ENCODE assay signal across 13 mouse cellular contexts in the genomic region with DNA sequence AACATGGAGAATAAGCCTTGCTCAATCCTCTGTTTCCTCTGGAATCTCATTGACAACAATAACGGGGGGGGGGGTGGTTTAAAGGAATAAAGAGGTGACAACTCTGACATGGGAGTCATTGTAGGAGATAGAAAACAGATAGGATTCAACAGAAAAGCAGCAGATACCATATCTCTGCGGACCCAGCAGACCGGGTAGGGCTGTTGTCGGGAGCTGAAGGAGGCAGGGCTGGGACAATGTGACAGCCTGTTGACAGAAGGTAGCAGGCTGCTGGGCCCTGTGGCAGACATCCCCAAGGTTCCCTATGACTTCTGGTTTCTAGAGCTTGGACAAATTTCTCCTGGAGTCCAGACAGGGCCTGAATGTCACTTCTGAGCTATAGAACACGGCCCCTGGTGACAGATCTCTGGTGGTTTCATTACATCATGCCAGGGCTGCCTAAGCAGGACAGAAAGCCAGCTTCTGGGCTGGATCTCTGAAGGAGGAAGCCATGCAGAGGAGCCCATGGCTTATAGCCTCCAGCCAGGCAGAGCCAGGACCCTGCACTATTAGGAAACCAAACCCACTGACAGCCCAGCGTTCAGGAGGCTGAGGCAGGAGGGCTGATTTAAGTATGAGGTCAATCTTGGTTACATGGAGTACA. TPM values are rescaled to one million over a fixed set of nuclear protein-coding genes. Genes with fewer than 3 reads are reported as not detected.
DNase-seq lines count a peak whose midpoint lies in the region; ATAC-seq and TF ChIP-seq lines count a peak whose summit lies in the region.
"Had no signal": no experiment of that assay in that cellular context is flagged by ENCODE, and none has a peak within 500 bp of the region (broad histone marks: within the 10 kb centered on the region; RNA-seq: fewer than 3 reads in every experiment).

No protein-coding gene starts in this region.

- peaks cover 47% of the 10 kb centered on the region for H3K4me1 ChIP-seq in heart, embryonic 15.5 days (replicated peaks)
- peaks cover 26 to 38% of the 10 kb centered on the region in 2 experiments for H3K4me1 ChIP-seq in MEL (ENCODE audit: control insufficient read depth in 1 of 2, insufficient read depth in 2 of 2, low read length in 2 of 2)
- H3K4me1 ChIP-seq in embryonic facial prominence, embryonic 14.5 days (ENCODE audit: control insufficient read depth, insufficient read depth, low read length): peaks cover 21% of the 10 kb centered on the region
- peaks cover 25% of the 10 kb centered on the region for H3K4me1 ChIP-seq in liver, postnatal 0 days (ENCODE audit: insufficient read depth)

- no peak for TF ChIP-seq CTCF in MEL (IDR thresholded peaks at IDR 0.05 in 2 of 3, conservative IDR thresholded peaks at IDR 0.05 in 1 of 3; ENCODE audit: control insufficient read depth in 1 of 3, insufficient read depth in 1 of 3, low read depth in 2 of 3, low read length in 3 of 3, poor library complexity in 1 of 3, severe bottlenecking in 1 of 3)
- no peak for TF ChIP-seq CTCF in liver, postnatal 0 days (IDR thresholded peaks at IDR 0.05; ENCODE audit: low read depth)

- 0 out of 2 replicates have a peak, but pooled peaks cover 4% of the 10 kb centered on the region for H3K9me3 ChIP-seq in heart, embryonic 15.5 days (replicated peaks)
- H3K9me3 ChIP-seq in MEL (replicated peaks; ENCODE audit: insufficient read depth, low read length): no peaks in the 10 kb centered on the region
- peaks cover 8% of the 10 kb centered on the region; the same call in 1 of the 2 replicates for H3K9me3 ChIP-seq in embryonic facial prominence, embryonic 14.5 days (ENCODE audit: control insufficient read depth, low read length)
- H3K9me3 ChIP-seq in liver, postnatal 0 days (ENCODE audit: low read length): peaks cover 3% of the 10 kb centered on the region; the same call in 1 of the 2 replicates
- H3K9me3 ChIP-seq: hindbrain, embryonic 12.5 days; midbrain, embryonic 12.5 days had no signal

- ATAC-seq in heart, embryonic 15.5 days (replicated peaks; ENCODE audit: insufficient number of reproducible peaks, insufficient read depth, low FRiP score, low read depth): no peak
- ATAC-seq in embryonic facial prominence, embryonic 14.5 days (ENCODE audit: low read depth): no peak
- ATAC-seq in liver, postnatal 0 days: no peak
- ATAC-seq: CD4-positive, CD25-positive, alpha-beta regulatory T cell, adult 4 months had no signal

- H3K27ac ChIP-seq in heart, embryonic 15.5 days: peak overlapping the region; percentile 40
- peak overlapping the region; percentile 78 for H3K27ac ChIP-seq in MEL (ENCODE audit: control insufficient read depth, low read depth, low read length)
- peak overlapping the region; percentile 55; the same call in 1 of the 2 replicates for H3K27ac ChIP-seq in embryonic facial prominence, embryonic 14.5 days (replicated peaks; ENCODE audit: low read depth, low read length)
- peak overlapping the region; percentile 59 for H3K27ac ChIP-seq in liver, postnatal 0 days (ENCODE audit: low read depth)
- H3K27ac ChIP-seq: hindbrain, embryonic 12.5 days; midbrain, embryonic 12.5 days had no signal

- no peaks in the 10 kb centered on the region for H3K36me3 ChIP-seq in heart, embryonic 15.5 days
- H3K36me3 ChIP-seq in MEL (ENCODE audit: control insufficient read depth in 1 of 2, insufficient read depth in 2 of 2, low read length in 2 of 2): peaks cover 0 to 31% of the 10 kb centered on the region in 2 experiments; a peak in 2 of 4 replicates
- no peaks in the 10 kb centered on the region for H3K36me3 ChIP-seq in embryonic facial prominence, embryonic 14.5 days (ENCODE audit: control insufficient read depth, insufficient read depth, low read length)
- H3K36me3 ChIP-seq in liver, postnatal 0 days (replicated peaks; ENCODE audit: insufficient read depth, low read length): no peaks in the 10 kb centered on the region
- H3K36me3 ChIP-seq: hindbrain, embryonic 12.5 days; midbrain, embryonic 12.5 days had no signal

- intact Hi-C loops in heart, postnatal 10 days (cut with DNase I): loop anchor here (2.0 kb wide), 1 partner anchor 27 kb away; no protein-coding TSS in a partner anchor

- no peak for TF ChIP-seq POLR2A in MEL (IDR thresholded peaks at IDR 0.05; ENCODE audit: control insufficient read depth in 1 of 2, insufficient read depth in 1 of 2, low read depth in 1 of 2, low read length in 2 of 2, poor library complexity in 1 of 2)

- H3K9ac ChIP-seq in heart, embryonic 15.5 days: no peak overlapping the region
- peak overlapping the region; percentile 64 for H3K9ac ChIP-seq in MEL (ENCODE audit: control insufficient read depth, low read depth, low read length, poor library complexity, severe bottlenecking)
- H3K9ac ChIP-seq in embryonic facial prominence, embryonic 14.5 days (ENCODE audit: low read depth, low read length): no peak overlapping the region
- no peak overlapping the region for H3K9ac ChIP-seq in liver, postnatal 0 days (replicated peaks)
- H3K9ac ChIP-seq: hindbrain, embryonic 12.5 days; midbrain, embryonic 12.5 days had no signal

- H3K27me3 ChIP-seq in heart, embryonic 15.5 days: no peaks in the 10 kb centered on the region
- H3K27me3 ChIP-seq in MEL (ENCODE audit: control insufficient read depth in 1 of 2, insufficient read depth in 2 of 2, low read length in 2 of 2): no peaks in the 10 kb centered on the region
- no peaks in the 10 kb centered on the region for H3K27me3 ChIP-seq in embryonic facial prominence, embryonic 14.5 days (replicated peaks; ENCODE audit: control insufficient read depth, insufficient read depth, low read length)
- no peaks in the 10 kb centered on the region for H3K27me3 ChIP-seq in liver, postnatal 0 days (ENCODE audit: insufficient read depth, low read length)
- H3K27me3 ChIP-seq: hindbrain, embryonic 12.5 days; midbrain, embryonic 12.5 days had no signal

- no peaks in the 10 kb centered on the region for H3K79me2 ChIP-seq in MEL (ENCODE audit: control insufficient read depth, insufficient read depth, low read length, poor library complexity)

- H3K4me3 ChIP-seq in heart, embryonic 15.5 days: no peak overlapping the region
- H3K4me3 ChIP-seq in MEL (ENCODE audit: control insufficient read depth in 1 of 2, insufficient read depth in 1 of 2, low read depth in 2 of 2, low read length in 2 of 2): peak overlapping the region; percentile 16 to 20; a peak in 1 of 4 replicates
- no peak overlapping the region for H3K4me3 ChIP-seq in embryonic facial prominence, embryonic 14.5 days (ENCODE audit: low read depth, low read length)
- H3K4me3 ChIP-seq in liver, postnatal 0 days (ENCODE audit: low read depth, low read length): no peak overlapping the region
- H3K4me3 ChIP-seq: hindbrain, embryonic 12.5 days; midbrain, embryonic 12.5 days had no signal

- TF ChIP-seq EP300 in MEL (IDR thresholded peaks at IDR 0.05; ENCODE audit: low read depth in 1 of 2, low read length in 2 of 2): peak; percentile 60 to 80; a peak in 3 of 4 replicates
- no peak for TF ChIP-seq EP300 in liver, postnatal 0 days (IDR thresholded peaks at IDR 0.05; ENCODE audit: low read depth)

- no peak for DNase-seq in heart, postnatal 10 days
- DNase-seq in MEL (ENCODE audit: low read depth, low spot score): peak; percentile 67
- DNase-seq in embryonic facial prominence, embryonic 14.5 days (ENCODE audit: low spot score): no peak
- DNase-seq in liver, postnatal 0 days: no peak
- no peak for DNase-seq in frontal cortex, postnatal 14 days (ENCODE audit: low spot score in 2 of 2)
- DNase-seq in kidney, adult 11 months: no peak
- no peak for DNase-seq in left cerebral cortex, adult 11 months (ENCODE audit: low spot score)
- DNase-seq: cerebellum, adult 11 months; retina, postnatal 1 day had no signal

- WGBS in heart, embryonic 15.5 days: 28% methylated on average over 6 of the region's 6 CpGs
- WGBS in embryonic facial prominence, embryonic 14.5 days: 65% methylated on average over 6 of the region's 6 CpGs
- WGBS in liver, postnatal 0 days (ENCODE audit: insufficient replicate concordance): 41% methylated on average over 6 of the region's 6 CpGs

- TF ChIP-seq RAD21 in MEL (IDR thresholded peaks at IDR 0.05; ENCODE audit: low read depth, low read length): no peak

- H3K4me2 ChIP-seq in heart, embryonic 15.5 days: no peak overlapping the region
- no peak overlapping the region for H3K4me2 ChIP-seq in embryonic facial prominence, embryonic 14.5 days (ENCODE audit: low read depth, low read length)
- H3K4me2 ChIP-seq in liver, postnatal 0 days (ENCODE audit: low read depth, low read length): no peak overlapping the region
- H3K4me2 ChIP-seq: hindbrain, embryonic 12.5 days; midbrain, embryonic 12.5 days had no signal

TF ChIP-seq in MEL, 35 proteins besides CTCF, POLR2A, EP300 and RAD21 (continues in another document):
- no peak for TF ChIP-seq ZMIZ1 (IDR thresholded peaks at IDR 0.05; ENCODE audit: low read depth, low read length)
- TF ChIP-seq TCF12 (IDR thresholded peaks at IDR 0.05; ENCODE audit: low read depth, low read length): peak; percentile 70
- no peak for TF ChIP-seq NRF1 (IDR thresholded peaks at IDR 0.05; ENCODE audit: insufficient read depth, low read depth, low read length, poor library complexity, severe bottlenecking)
- TF ChIP-seq ELF1 (IDR thresholded peaks at IDR 0.05; ENCODE audit: low read depth, low read length): no peak
- no peak for TF ChIP-seq MYC (IDR thresholded peaks at IDR 0.05; ENCODE audit: low read depth, low read length)
- TF ChIP-seq MYB (IDR thresholded peaks at IDR 0.05; ENCODE audit: low read depth, low read length): no peak
- TF ChIP-seq GABPA (IDR thresholded peaks at IDR 0.05; ENCODE audit: low read depth, low read length): no peak
- 0 out of 2 replicates have a peak, but pooled peaks have one; percentile 12 for TF ChIP-seq TBP (IDR thresholded peaks at IDR 0.05; ENCODE audit: low read depth, low read length)

RNA-seq across cellular contexts. Expression of gene Rcor1, which starts 29.4 kb away (rescaled TPM):
- 6.5 and 7.9 TPM in 2 replicates for polyA plus RNA-seq in heart, embryonic 15.5 days (2015; fragmentation: Nextera tagmentation; extraction: Ambion mirVana)
- total RNA-seq in heart, postnatal 10 days (2021): 10 to 100 TPM; 25.3 to 27.9 TPM
- 23.1 and 24.0 TPM in 2 replicates for total RNA-seq in MEL (2012; rRNA removed)
- 10 to 100 TPM; 37.1 to 44.3 TPM for polyA plus RNA-seq in MEL (2012; ENCODE audit: insufficient read depth in 1 of 2, insufficient read length in 2 of 2, low read depth in 1 of 2, low replicate concordance in 2 of 2, missing spikeins in 1 of 2)
- polyA plus RNA-seq in embryonic facial prominence, embryonic 14.5 days (2014; fragmentation: Nextera tagmentation; extraction: Ambion mirVana): 16.8 and 18.0 TPM in 2 replicates
- polyA plus RNA-seq in liver, postnatal 0 days (2015; fragmentation: Nextera tagmentation; extraction: Ambion mirVana): 3.6 and 4.8 TPM in 2 replicates

RNA-seq across cellular contexts. Expression of gene Ankrd9, which starts 30.9 kb away (rescaled TPM):
- 15.4 and 18.0 TPM in 2 replicates for polyA plus RNA-seq in heart, embryonic 15.5 days (2015; fragmentation: Nextera tagmentation; extraction: Ambion mirVana)
- 10 to 100 TPM; 35.4 to 70.2 TPM for total RNA-seq in heart, postnatal 10 days (2021)
- 17.8 and 26.0 TPM in 2 replicates for total RNA-seq in MEL (2012; rRNA removed)
- 10 to 100 TPM in 1 of 2 experiments, not detected in 1; 13.8 TPM for polyA plus RNA-seq in MEL (2012; ENCODE audit: insufficient read depth in 1 of 2, insufficient read length in 2 of 2, low read depth in 1 of 2, low replicate concordance in 2 of 2, missing spikeins in 1 of 2)
- 11.1 and 13.2 TPM in 2 replicates for polyA plus RNA-seq in embryonic facial prominence, embryonic 14.5 days (2014; fragmentation: Nextera tagmentation; extraction: Ambion mirVana)
- polyA plus RNA-seq in liver, postnatal 0 days (2015; fragmentation: Nextera tagmentation; extraction: Ambion mirVana): 15.9 and 16.5 TPM in 2 replicates

Comparison
In these comparisons a context has a peak if more than half of its experiments do, and no peak if none do; other contexts are left out.
1. H3K4me3 ChIP-seq: peak in MEL (2 of 2); none in heart, embryonic 15.5 days (single experiment), embryonic facial prominence, embryonic 14.5 days (single experiment) and liver, postnatal 0 days (single experiment).
2. Peak in every context shown above with its lines, with median percentiles within 50 percentile points of each other: H3K27ac ChIP-seq.